Mouse (Mus musculus): Measurements from ENCODE around the gene 8030411F24Rik. TPM values are rescaled to one million over a fixed set of nuclear protein-coding genes. Genes with fewer than 3 reads are reported as not detected.

The 8030411F24Rik gene
- polyA plus RNA-seq, 1 experiment = not detected

GRCm38 (mm10) chr2:148789142-148789541, 7.3 kb downstream of the 8030411F24Rik start, which contains the start of gene Cst12:
TSS of gene Cst12 (plus strand) at chr2:148789361.
- Histone ChIP-seq H3K4me3 (replicated peaks; ENCODE audit: extremely low read depth, low read depth, low read length) (no peak within 1 kb of the TSS), H3K4me1 (ENCODE audit: control insufficient read depth, insufficient read depth, low read length) (no peaks in the 10 kb centered on the region)
- DNase-seq = no peak
- 91% methylated on average over 6 of the region's 6 CpGs for WGBS
- TF ChIP-seq POLR2A (IDR thresholded peaks at IDR 0.05; ENCODE audit: borderline replicate concordance, extremely low read depth, low read depth, low read length) (no peak), CTCF (IDR thresholded peaks at IDR 0.05; ENCODE audit: insufficient read depth, low read length) (no peak)

DNA sequence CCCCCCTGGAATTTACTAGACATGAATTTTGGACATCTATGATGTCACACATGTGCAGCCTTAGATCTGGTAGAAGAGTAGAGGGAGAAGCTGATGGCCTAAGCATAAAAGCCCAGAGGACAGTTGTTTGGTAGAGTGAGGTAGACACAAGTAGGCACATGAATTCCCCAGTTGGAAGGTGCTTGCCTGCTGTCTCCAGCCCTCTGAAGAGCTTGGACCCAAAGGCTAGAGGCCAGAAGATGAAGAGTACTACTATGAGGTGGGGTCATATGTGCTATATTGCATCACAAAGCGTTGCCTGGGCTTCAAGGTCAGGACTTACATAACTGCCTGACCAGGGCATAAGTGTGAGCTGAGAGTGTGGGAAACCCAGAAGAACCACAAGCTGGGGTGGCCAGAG, 16.7 kb downstream of the 8030411F24Rik start, which contains the start of gene Cst8:
Cst8 (plus strand) TSS at position 301 of the 400 bp plus-strand sequence.
- WGBS = 72% methylated on average over 1 of the region's 1 CpGs
- DNase-seq = no peak
- Histone ChIP-seq H3K4me3 (replicated peaks; ENCODE audit: extremely low read depth, low read depth, low read length) (no peak within 1 kb of the TSS), H3K4me1 (ENCODE audit: control insufficient read depth, insufficient read depth, low read length) (peaks cover 4% of the 10 kb centered on the region)
- no peak for TF ChIP-seq CTCF (IDR thresholded peaks at IDR 0.05; ENCODE audit: insufficient read depth, low read length)
- TF ChIP-seq POLR2A (IDR thresholded peaks at IDR 0.05; ENCODE audit: borderline replicate concordance, extremely low read depth, low read depth, low read length) = no peak

- H3K4me1 ChIP-seq (ENCODE audit: control insufficient read depth, insufficient read depth, low read length) = peaks cover 4% of the 10 kb centered on the region
- 29% methylated on average over 3 of the region's 3 CpGs for WGBS
- H3K4me3 ChIP-seq (replicated peaks; ENCODE audit: extremely low read depth, low read depth, low read length) = no peak overlapping the region
- DNase-seq = no peak
- TF ChIP-seq POLR2A (IDR thresholded peaks at IDR 0.05; ENCODE audit: borderline replicate concordance, extremely low read depth, low read depth, low read length) (no peak), CTCF (IDR thresholded peaks at IDR 0.05; ENCODE audit: insufficient read depth, low read length) (no peak)
Measured at GRCm38 (mm10) chr2:148801491-148801921, 19.7 kb downstream of the 8030411F24Rik start.

GRCm38 (mm10) chr2:148806696-148807095, 24.9 kb downstream of the 8030411F24Rik start:
- no peak for DNase-seq
- peaks cover 4% of the 10 kb centered on the region for H3K4me1 ChIP-seq (ENCODE audit: control insufficient read depth, insufficient read depth, low read length)
- TF ChIP-seq CTCF (IDR thresholded peaks at IDR 0.05; ENCODE audit: insufficient read depth, low read length) (no peak), POLR2A (IDR thresholded peaks at IDR 0.05; ENCODE audit: borderline replicate concordance, extremely low read depth, low read depth, low read length) (no peak)
- H3K4me3 ChIP-seq (replicated peaks; ENCODE audit: extremely low read depth, low read depth, low read length) = no peak overlapping the region
- 71% methylated on average over 6 of the region's 6 CpGs for WGBS

DNA sequence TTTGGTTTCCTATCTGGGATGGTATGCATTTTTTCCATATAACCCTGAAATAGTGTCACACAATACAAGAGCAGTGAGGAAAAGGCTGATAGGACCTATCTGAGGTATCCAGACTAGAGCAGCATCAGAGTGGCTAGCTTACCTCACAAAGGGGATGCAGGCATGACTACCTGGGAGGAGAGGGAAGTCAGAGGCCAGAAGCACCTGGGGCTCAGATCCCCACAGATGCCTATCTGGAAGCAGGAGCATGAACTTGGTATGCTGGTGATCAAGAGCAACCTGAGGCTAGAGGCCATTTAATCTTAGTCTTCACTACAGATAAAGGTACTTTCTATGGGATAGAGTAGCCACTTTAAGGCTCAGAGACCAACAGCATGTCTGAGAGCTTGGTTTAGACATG, 38.1 kb downstream of the 8030411F24Rik start, which contains the start of gene Cst13:
Cst13 (plus strand) TSS at position 173 of the 400 bp plus-strand sequence.
- TF ChIP-seq POLR2A (IDR thresholded peaks at IDR 0.05; ENCODE audit: borderline replicate concordance, extremely low read depth, low read depth, low read length) (no peak), CTCF (IDR thresholded peaks at IDR 0.05; ENCODE audit: insufficient read depth, low read length) (no peak)
- Histone ChIP-seq H3K4me1 (ENCODE audit: control insufficient read depth, insufficient read depth, low read length) (no peaks in the 10 kb centered on the region), H3K4me3 (replicated peaks; ENCODE audit: extremely low read depth, low read depth, low read length) (no peak within 1 kb of the TSS)
- DNase-seq = no peak

GRCm38 (mm10) chr2:148825986-148826385, 44.2 kb downstream of the 8030411F24Rik start:
- 39% methylated on average over 1 of the region's 1 CpGs for WGBS
- DNase-seq = no peak
- TF ChIP-seq POLR2A (IDR thresholded peaks at IDR 0.05; ENCODE audit: borderline replicate concordance, extremely low read depth, low read depth, low read length) = no peak
- TF ChIP-seq CTCF (IDR thresholded peaks at IDR 0.05; ENCODE audit: insufficient read depth, low read length) = no peak
- Histone ChIP-seq H3K4me1 (ENCODE audit: control insufficient read depth, insufficient read depth, low read length) (no peaks in the 10 kb centered on the region), H3K4me3 (replicated peaks; ENCODE audit: extremely low read depth, low read depth, low read length) (no peak overlapping the region)

DNA sequence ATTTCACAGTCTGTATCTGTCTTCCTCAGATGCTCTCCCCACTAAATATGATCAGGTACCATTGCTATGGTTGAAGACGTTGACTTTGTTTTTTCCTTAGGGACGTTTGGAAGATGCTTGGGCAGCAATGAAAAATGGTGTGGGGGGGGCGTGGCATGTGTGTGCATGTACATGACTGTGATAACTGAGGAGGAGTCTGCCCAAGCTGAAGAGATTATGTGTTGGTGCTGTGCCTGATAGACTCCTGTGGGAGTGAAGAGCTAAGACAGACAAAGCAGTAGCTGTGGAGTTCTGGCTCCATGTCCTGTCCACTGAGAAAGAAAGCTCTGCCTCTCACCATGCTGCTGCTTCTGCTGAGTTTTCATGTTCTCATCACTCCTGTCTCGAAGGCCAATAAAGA, 53.1 kb downstream of the 8030411F24Rik start, which contains the start of gene Cst9:
Cst9 (plus strand) TSS at position 236 of the 400 bp plus-strand sequence.
- Histone ChIP-seq H3K4me3 (replicated peaks; ENCODE audit: extremely low read depth, low read depth, low read length) (no peak within 1 kb of the TSS), H3K4me1 (ENCODE audit: control insufficient read depth, insufficient read depth, low read length) (no peaks in the 10 kb centered on the region; the same call in none of the 2 replicates)
- no peak for DNase-seq
- TF ChIP-seq POLR2A (IDR thresholded peaks at IDR 0.05; ENCODE audit: borderline replicate concordance, extremely low read depth, low read depth, low read length) = no peak
- no peak for TF ChIP-seq CTCF (IDR thresholded peaks at IDR 0.05; ENCODE audit: insufficient read depth, low read length)
- WGBS = 55% methylated on average over 4 of the region's 4 CpGs

Other genes with a start within 250 kb of the 8030411F24Rik start
- 15.6 and 19.6 TPM in 2 replicates for gene Nxt1, start 109.4 kb upstream of the 8030411F24Rik start, polyA plus RNA-seq (2012; rRNA removed)
- 10.3 and 10.7 TPM in 2 replicates for gene Gzf1, start 101.0 kb upstream of the 8030411F24Rik start, polyA plus RNA-seq (2012; rRNA removed)
- gene Napb, start 49.5 kb upstream of the 8030411F24Rik start, polyA plus RNA-seq (2012; rRNA removed) = 0.69 and 1.1 TPM in 2 replicates
- gene Cstl1, start 31.7 kb upstream of the 8030411F24Rik start, polyA plus RNA-seq (2012; rRNA removed) = not detected in 2 replicates
- not detected in 2 replicates for gene Cst11, start 10.5 kb upstream of the 8030411F24Rik start, polyA plus RNA-seq (2012; rRNA removed)
- not detected in 2 replicates for gene Cst12, start 7.4 kb downstream of the 8030411F24Rik start, polyA plus RNA-seq (2012; rRNA removed)
- gene Cst8, start 16.8 kb downstream of the 8030411F24Rik start, polyA plus RNA-seq (2012; rRNA removed) = 3.3 and 4.6 TPM in 2 replicates
- gene Cst13, start 38.1 kb downstream of the 8030411F24Rik start, polyA plus RNA-seq (2012; rRNA removed) = not detected in 2 replicates
- gene Cst9, start 53.1 kb downstream of the 8030411F24Rik start, polyA plus RNA-seq (2012; rRNA removed) = 0.20 TPM in 1 of 2 replicates, not detected in the other
- 12.7 and 19.1 TPM in 2 replicates for gene 9230104L09Rik, start 83.0 kb downstream of the 8030411F24Rik start, polyA plus RNA-seq (2012; rRNA removed)
- 1,892 and 2,105 TPM in 2 replicates for gene Cst3, start 93.7 kb downstream of the 8030411F24Rik start, polyA plus RNA-seq (2012; rRNA removed)
- gene Gm1330, start 221.2 kb downstream of the 8030411F24Rik start, polyA plus RNA-seq (2012; rRNA removed) = not detected in 2 replicates
- gene Gm10750, start 235.2 kb downstream of the 8030411F24Rik start, polyA plus RNA-seq (2012; rRNA removed) = not detected in 2 replicates

Measured in lung, adult 2 months (tissue).